Mouse (Mus musculus): ENCODE data around the gene Myh2.

Gene Myh2

GRCm38 (mm10) chr11:67236799-67237198 is 66.0 kb downstream of the Myh2 start:
- no peak for DNase-seq (ENCODE audit: inconsistent age in 2 of 2, low spot score in 1 of 2)

- DNase-seq (ENCODE audit: inconsistent age in 2 of 2, low spot score in 1 of 2), result no peak
These were observed 66.8 kb downstream of the Myh2 start, which contains the start of gene Myh4 for GRCm38 (mm10) chr11:67237481-67238079. TSS of gene Myh4 (plus strand) at chr11:67238029.

- DNase-seq (ENCODE audit: inconsistent age in 2 of 2, low spot score in 1 of 2), result no peak
These were observed 70.2 kb downstream of the Myh2 start for GRCm38 (mm10) chr11:67241051-67241450.

Data from adrenal gland, adult (tissue).